Mouse (Mus musculus): ENCODE measurements around the gene Pacsin2.
"Not testable (repeated sequence)": the region's sequence is repeated elsewhere in the genome, so short reads cannot be mapped to it uniquely, and the experiment has no call there.

The Pacsin2 gene

DNA sequence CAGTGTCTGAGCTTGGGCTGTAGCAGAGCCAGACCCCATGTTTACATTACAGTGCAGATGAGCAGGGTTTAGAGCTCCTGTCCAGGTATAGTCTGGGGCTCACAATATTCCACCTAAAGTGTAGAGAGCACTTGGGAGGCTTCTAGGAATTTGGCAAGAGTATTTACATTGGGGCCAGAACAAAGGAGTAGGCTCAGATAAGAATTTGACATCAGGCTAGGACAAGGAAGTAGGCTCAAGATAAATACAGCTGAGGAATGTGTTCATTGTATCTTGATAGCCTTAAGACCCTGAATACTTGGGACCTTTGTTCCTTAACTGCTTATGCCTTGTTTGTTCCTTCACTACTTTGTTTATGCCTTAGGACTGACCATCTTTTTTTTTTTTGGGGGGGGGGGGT, 90.3 kb downstream of the Pacsin2 start:
- no peak for DNase-seq (ENCODE audit: low spot score)

DNA sequence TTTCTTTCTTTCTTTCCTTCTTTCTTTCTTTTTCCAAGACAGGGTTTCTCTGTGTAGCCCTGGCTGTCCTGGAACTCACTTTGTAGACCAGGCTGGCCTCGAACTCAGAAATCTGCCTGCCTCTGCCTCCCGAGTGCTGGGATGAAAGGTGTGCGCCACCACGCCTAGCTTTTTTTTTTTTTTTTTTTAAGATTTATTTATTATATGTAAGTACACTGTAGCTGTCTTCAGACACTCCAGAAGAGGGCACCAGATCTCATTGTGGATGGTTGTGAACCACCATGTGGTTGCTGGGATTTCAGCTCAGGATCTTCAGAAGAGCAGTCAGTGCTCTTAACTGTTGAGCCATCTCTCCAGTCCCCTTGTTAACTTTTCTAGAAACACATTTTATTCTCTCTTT, 95.7 kb downstream of the Pacsin2 start:
- not testable (repeated sequence) for DNase-seq (ENCODE audit: low spot score)

DNA sequence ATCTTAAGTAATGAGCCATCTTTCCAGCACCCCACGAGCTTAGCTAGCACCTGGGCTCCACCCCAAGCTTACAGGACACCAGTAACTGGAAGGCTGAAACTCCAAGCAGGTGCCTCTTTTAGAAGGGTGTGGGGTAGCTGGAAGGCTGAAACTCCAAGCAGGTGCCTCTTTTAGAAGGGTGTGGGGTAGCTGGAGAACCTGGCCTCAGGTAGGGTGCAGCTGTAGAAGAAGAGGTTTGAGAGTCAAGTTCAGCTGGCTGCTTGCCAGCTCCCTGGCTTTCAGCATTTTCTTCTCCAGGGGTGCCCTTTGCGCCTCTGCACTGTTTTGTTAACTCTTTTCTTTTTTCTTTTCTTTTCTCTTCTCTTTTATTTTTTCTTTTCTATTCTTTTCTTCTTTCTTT, 96.1 kb downstream of the Pacsin2 start:
- no peak for DNase-seq (ENCODE audit: low spot score)

DNA sequence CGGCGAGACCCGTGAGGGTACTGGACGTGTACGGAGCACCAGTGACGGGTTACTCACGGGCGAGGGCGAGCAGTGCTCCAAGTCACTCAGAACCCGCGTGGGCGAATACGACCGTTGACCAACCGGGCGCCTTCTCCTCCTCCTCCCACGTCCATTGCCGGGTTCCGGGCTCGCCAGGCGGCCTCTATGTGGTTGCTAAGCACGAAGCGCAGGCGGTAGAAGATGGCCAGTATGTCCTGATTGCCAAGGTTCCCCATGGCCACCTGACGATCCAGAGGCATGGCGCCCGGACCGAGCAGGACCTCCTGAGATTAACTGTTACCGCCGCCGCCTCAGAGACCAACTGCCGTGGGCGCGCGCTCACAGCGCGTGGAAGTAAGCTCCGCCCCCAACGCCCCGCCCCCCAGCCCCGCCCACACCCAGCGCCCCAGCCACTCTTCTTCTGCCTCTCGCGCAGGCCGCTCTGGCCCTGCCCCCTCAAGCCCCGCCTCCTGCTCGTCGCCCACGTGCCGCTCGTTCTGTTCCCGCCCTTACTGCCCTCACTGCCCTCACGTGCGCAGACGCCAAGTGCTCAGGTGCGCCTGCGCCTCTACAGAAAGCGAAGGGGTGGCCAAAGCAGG, 97.4 kb downstream of the Pacsin2 start:
- DNase-seq (ENCODE audit: low spot score), result peak; percentile 59

DNA sequence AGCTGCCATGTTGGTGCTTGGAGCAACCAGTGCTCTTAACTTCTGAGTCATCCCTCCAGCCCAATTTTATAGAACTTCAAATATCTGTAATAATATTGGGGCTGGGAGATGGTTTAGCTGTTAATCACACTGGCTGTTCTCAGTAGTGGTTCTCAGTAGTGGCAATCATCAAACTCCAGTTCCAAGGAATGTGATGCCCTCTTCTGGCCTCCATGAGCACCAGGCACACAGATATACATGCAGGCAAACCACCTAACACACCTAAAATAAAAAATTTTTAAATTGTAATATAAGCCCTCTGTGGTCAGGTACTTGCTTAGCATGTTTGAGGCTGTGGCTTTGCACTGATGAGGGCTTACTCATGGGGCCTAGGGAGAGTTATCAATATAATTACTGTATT, 98.7 kb downstream of the Pacsin2 start:
- no peak for DNase-seq (ENCODE audit: low spot score)

DNA sequence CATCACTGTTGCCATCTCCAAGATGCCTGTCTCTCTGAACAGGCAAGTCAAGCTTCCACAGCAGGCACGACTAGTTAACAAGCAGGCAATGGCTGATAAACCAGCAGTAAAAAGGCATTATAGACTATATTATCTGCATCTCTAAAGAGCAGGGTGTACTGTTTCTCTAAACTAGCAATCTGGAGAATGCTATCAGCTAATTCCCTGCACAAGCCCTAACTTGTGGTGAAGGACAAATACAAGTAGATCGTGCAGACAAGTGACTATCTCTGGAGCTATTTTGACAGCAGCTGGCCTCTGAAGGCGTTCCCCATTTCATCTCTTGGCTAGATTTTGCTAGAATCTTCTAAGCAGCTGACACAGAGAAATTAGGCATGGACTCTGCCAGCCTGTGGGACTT, 100.2 kb downstream of the Pacsin2 start:
- DNase-seq (ENCODE audit: low spot score), result no peak

DNA sequence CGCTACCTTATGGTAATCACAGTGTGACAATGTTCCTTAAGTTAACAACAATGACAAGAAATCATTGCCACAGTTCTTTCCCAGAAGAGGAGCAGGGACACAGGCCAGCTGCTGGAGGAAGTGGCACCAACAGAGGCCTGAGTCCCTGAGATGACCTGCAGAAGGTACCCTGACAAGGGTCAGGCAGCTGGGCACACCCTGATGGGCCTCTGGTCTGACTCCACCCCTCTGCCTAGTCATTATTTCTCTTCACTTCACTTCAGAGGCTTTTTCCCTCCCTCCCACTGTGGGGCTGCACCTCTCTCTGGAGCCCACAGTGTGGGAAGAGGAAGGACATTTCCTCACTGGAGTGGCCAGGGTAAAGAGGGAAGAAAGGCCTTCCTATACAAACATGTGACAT, 101.6 kb downstream of the Pacsin2 start:
- not testable (repeated sequence) for DNase-seq (ENCODE audit: low spot score)

DNA sequence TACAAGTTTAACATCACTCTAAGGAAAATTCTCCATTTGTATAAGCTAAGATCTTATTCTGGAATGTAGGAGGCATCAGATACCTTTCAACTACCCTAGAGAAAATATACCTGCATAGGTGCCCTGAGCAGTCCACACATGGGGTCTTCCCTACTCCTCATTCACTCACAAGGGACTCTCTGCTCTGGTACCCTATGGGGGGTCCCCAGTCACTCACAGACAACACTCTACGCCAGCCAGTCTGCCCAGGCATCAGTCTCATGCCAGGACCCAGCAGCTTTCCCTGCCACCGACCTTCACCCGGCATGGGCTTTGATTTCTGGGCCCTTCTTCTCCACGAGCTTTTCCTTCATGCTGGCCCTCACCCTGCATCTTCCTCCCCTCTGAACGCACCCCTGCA, 103.5 kb downstream of the Pacsin2 start:
- DNase-seq (ENCODE audit: low spot score), result not testable (repeated sequence)

DNA sequence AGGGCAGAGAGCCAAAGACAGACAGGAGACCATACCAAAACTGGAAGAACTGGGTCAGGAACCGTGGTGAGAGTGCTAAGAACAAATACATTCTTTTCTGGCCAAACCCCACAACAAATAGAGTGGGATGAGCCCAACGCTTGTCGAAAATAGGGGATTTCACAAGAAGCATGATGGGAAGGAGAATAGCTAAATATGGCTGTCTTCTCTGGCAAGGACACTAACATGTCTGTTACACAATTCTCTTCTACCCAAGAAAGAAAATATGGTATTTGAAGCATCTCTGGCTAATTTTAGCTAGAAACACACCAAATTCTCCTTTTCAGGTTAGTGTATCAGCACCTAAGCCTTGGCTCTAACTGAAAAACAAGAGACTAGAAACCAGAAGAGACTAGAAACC, 104.3 kb downstream of the Pacsin2 start:
- no peak for DNase-seq (ENCODE audit: low spot score)

DNA sequence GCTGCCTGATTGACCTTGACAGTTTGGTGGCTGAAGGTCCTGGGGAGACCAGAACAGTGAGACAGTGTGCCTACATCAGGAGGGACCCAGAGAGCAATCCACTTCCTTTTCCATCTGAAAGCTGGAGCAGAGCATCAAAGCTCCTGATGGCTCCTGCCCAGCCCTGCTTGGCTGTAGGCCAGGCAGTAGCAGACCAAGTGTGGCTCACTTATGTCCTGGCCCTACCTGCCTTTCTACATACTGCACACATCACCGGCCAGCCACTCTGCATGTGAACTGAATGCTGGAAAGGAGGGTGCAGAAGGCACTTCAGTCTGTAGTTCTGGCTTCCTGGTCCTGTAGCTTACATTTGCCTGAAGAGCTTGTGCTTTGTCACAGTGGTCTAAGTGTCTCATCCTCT, 105.9 kb downstream of the Pacsin2 start:
- DNase-seq (ENCODE audit: low spot score), result no peak

DNA sequence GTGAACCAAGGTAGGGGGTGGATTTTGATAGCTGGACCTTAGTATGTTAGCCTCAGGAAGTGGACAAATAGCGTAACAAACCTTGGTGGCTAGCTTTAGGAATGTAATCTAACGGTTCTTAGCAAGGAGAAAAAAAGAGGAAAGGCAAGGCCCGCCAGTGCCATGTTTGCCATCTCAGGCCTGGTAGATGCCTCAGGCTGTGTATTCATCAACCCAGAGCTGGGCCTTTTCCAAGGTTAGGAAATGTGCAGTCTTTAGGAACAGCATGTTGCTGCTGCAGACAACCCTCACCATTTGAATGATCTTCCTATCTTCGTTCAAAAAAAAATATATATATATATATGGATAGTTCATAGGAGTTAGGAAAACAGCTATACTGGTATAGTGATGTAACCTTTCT, 112.9 kb downstream of the Pacsin2 start:
- no peak for DNase-seq (ENCODE audit: low spot score)

DNA sequence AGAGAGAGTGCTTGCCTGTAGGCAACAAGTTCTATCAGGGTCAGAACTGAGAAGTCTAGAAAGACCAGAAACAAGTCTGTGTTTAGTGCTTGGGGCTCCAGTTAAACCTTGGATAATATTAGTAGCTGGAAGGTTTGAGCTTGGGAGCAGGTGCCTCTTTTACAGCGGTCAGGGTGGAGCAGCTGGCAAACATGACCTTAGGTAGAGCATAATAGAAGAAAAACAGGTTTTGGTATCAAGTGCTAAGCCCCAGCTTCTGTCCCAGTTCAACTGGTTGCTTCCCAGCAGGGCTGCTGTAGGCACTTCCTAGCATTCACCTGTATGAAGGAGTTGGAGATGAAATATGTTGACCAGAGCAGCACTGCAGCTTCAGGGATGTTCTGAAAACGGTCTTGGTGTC, 113.5 kb downstream of the Pacsin2 start:
- no peak for DNase-seq (ENCODE audit: low spot score)

DNA sequence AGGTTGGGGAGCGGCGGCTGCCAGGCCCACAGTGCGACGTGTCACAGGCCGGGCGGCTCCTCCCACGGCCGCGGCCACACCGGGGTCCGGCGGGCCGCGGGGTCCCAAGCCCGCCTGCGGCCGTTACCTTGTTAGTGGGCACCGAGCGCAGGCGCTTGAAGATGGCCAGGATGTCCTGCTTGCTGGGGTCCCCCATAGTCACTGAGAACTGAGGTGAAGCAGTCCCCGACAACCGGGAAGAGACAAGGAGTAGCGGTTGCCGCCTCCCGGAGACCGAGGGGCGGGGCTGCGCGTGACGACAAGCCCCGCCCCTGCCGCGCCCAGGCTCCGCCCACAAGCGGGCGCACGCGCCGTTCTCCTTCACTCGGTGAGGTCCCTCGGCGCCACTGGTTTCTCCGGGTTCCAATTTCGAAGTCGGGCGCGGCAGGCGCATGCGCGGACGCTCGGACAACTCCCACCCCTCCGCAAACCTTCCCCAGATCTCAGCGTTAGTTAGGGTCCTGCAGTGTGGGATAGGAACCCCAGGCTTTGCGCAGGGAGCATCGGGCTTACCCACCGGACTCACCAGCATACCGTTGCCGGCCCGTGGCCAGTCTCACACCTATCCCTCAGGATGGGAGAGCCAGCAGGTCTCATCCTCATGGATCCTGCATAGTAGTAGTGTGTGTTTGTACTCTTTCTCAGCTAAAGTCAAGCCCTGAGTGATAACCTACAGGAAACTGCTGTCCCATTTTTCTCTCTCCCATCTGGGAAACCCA, 114.3 kb downstream of the Pacsin2 start, which contains the start of gene Arfgap3:
TSS of gene Arfgap3 (minus strand) at position 294 of the 758 bp plus-strand sequence.
- DNase-seq (ENCODE audit: low spot score), result peak; percentile 95

DNA sequence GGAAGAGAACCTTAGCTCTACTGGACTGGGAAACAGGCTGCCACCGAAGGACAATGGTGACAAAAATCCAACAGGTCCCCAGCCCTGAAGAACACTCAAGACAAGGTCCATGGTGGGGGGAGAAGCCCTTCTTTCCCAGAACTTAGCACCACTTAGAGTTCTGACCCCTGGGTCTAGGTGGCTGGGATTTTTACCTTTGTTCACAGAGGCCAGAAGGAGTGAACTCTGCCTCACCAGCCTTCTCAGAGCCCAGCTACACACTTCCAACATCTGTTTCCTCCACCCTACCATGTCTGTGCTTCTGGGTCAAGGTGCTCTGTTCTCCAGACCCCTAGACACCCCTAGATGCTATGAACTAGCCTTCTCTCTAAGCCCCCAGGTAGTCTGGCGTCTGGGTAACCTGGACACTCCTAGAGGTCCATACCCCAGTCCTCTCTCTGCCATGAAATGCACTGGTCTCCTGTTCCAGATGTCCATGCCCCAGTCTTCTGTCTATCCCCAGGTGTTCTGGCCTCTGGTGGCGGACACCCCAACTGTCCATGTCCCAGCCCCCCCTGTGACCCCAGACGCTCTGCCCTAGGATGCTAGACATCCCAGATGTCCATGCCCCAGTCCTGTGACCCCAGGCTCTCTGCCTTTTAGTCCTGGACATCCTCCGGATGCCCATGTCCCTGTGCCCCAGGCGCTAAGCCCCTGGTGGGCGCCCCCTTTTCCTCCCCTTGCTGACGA, 115.0 kb downstream of the Pacsin2 start:
- no peak for DNase-seq (ENCODE audit: low spot score)

DNA sequence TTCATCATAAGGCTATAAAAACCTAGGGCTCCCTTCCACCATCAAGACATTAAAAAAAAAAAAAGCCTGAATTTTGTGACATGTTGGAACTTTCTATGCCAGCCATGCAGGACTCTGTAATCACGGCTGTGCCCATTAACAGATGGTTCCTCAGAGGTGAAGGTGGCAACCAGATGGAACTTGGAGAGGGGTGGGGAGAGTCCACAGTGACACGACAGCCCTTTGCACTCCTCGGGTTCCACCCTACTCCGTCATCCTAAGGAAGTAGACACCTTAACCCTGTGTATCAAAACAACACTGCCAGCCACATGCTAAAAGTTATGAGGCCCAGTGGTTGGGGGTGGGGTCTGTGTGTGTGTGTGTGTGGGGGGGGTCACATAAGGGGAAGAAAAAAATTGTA, 115.7 kb downstream of the Pacsin2 start:
- DNase-seq (ENCODE audit: low spot score), result no peak

DNA sequence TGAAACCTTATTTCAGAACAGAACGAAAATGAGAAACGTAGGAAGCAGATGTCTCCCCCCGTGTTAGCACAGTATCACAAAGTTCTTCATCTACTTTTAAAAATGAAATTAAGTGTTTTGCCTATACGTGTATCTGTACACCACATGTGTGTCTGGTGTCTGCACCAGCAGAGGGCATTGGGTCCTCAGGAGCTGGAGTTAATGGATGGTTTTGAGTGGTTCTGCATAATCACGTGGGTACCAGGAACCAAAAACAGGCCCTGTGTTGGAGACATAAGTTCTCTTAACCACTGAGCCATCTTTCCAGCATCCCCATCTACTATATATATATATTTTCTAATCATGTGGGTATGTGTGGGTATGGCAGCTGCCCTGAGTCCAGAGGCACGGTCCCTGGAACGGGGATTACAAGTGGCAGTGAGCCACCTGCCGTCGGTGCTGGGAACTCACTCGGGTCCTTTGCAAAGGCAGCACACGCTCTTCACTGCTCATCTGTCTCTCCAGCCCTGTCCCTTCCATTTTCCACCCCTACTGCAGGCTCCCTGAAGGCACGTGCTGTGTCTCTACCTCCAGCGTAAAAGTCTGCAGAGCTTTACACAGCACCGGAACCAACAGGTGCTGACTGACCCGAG, 118.4 kb downstream of the Pacsin2 start:
- DNase-seq (ENCODE audit: low spot score), result no peak

DNA sequence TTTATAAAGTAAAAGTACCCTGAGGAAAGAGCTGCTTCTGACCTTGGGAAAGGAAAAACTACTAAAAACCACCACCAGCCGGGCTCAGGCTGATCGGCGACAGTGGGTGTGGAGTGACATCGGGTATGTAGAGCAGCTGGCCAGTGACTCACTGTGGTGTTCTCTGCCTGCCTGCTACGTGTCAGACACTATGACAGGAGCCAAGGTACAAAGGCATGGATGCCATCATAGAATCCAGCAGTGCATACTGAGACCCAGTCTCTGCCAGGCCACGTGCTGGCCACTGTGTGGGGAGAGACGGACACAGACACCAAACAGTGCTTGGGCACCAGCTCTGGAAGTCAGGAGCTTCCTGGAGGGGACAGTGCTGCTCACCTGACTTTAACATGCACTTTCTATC, 119.5 kb downstream of the Pacsin2 start:
- DNase-seq (ENCODE audit: low spot score), result no peak

DNA sequence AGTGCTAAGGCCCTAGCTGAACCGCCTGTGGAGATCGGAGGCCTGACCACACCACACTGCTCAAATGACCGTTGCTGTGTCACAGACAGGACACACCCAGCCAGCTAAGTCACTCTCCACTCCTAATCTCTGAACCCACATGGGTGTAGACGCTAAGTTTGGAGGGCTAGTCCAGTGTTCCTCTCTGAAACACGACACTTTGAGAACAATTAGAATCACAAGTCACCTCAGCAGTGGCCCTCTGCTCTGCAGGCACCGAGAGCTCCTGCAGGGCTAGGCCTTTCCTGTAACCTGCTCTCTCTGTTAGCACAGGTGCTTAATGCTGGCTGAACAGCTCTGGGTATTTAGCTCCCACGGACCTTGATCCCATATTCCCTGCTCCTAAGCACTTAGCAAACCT, 120.2 kb downstream of the Pacsin2 start:
- no peak for DNase-seq (ENCODE audit: low spot score)

DNA sequence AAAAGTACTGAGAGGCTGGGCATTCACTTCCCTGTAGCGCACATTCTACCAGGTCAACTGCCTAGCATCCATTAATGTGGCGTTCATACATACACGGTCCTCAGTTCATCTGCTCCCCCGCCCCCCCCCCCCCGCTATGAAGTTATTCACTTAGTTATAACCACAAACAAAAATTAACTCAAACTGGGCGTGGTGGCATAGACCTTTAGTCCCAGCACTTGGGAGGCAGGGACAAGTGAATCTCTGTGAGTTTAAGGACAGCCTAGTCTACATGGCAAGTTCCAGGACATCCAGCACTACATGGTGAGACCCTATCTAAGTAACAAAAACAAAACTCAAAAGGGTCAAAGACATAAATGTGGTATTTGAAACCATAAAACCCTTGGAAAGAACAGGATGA, 125.5 kb downstream of the Pacsin2 start:
- no peak for DNase-seq (ENCODE audit: low spot score)

DNA sequence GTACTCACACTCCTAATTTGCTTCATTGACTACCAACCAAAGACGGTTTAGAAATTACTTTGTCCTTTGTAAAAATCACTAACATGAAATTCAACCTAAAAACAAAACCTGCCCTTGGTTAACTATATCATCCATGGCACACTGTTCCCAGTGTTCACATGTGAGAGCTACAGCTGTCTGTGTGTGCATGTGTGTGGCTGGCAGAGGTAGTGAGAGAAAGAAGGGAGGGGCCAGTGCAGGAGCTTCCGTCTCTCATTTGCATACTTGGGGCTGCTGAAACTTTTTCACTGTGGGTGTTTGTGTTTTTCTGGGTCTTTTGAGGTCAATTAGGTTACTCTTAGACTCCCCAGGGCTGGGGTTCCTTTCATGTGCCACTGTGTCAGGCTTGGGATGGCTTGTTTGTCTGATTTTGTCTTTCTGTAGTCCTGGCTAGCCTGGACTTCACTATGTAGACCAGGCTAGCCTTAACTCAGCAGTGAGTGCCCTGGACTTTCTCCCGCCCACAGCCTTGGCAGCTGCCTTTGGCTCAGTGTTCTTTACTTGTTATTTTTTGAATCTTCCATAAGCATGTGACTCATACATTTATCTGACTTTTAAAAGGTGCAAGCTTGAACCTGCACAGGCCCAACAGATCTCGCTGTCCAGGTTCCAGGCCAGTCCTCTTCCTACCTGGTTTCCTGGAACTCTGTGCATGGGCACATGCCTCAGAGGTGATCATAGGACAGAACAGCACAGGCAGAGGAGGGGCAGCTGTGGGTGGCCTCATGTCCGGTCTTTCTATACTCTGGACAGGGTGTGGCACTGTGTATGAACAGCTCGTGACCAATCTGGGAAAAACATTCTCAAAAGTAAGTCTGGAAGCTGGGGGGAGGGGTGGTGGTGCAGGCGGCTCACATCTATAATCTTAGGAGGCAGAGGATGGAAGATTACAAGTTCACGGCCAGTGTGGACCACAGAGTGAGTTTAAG, 126.2 kb downstream of the Pacsin2 start:
- DNase-seq (ENCODE audit: low spot score), result no peak

DNA sequence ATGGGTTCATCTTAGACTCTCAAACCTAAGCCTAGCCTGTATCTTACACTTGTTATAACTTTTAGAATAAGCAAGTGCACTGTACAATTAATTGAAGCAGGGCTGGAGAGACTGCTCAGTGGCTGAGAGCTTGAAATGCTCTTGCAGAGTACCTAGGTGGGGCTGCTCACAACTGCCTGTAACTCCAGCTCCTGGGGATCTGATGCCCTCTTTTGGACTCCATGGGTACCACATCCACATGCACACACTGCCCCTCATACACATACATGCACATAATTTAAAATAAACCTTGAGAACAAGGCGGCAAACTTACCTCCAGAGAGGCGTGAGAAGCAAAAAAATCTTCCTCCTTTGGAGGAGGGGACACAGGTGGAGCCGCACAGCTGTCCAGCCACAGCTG, 132.0 kb downstream of the Pacsin2 start:
- peak; percentile 21 for DNase-seq (ENCODE audit: low spot score)

DNA sequence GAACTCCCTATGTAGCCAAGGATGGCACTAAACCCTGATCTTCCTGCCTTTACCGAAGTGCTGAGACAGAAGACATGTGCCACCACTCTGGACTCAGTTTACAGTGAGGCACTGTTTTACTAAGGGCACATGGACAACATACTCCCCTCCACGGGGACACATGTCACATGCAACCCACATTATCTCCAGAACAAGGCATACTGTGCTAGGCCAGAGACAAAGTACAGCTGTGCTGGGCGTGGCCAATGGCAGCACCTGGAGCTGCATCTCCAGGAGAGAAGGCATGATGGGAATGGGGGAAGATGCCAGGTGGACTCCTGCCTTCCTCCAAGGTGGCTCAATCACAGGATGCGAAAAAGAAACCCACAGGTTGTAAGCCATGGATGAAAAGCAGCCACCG, 135.5 kb downstream of the Pacsin2 start:
- no peak for DNase-seq (ENCODE audit: low spot score)

Measured in embryo, embryonic 10.5 days (tissue).